Mouse (Mus musculus): ENCODE measurements at regions not wholly inside any gene's neighbourhood (a gene's known extent, or its start where the extent isn't known, plus 50 kb on each side); places are given as distances from the start of the nearest gene placed in this dataset.

DNA sequence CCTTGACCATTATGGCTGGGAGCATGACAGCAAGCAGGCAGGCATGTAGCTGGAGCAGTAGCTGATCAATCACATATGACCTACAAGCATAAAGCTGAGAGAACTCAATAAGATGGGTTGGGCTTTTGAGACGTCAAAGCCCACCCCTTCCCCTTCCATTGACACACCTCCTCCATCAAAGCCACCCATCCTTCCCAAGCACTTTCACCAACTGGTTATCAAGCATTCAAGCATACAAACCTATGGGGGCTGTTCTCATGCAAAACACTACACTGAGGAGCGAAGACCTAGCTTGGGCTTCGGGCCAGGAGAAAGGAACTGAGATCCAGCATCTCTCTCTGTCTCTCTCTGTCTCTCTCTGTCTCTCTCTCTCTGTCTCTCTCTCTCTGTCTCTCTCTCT lies 118.4 kb upstream of the Tle3 start:
- no peak overlapping the region for H3K27ac ChIP-seq (ENCODE audit: insufficient read depth, low read depth, low read length, poor library complexity, severe bottlenecking)
- DNase-seq (ENCODE audit: low read depth, low spot score), result no peak
- no peaks in the 10 kb centered on the region for H3K9me3 ChIP-seq (ENCODE audit: control insufficient read depth, insufficient read depth, low read depth, low read length)
- TF ChIP-seq MAFK (IDR thresholded peaks at IDR 0.05; ENCODE audit: insufficient read depth, low read depth, low read length), result no peak
- TF ChIP-seq CHD2 (IDR thresholded peaks at IDR 0.05; ENCODE audit: low read depth, low read length), result no peak
- TF ChIP-seq ZNF384 (IDR thresholded peaks at IDR 0.05; ENCODE audit: low read depth, low read length), result no peak
- TF ChIP-seq HCFC1 (IDR thresholded peaks at IDR 0.05; ENCODE audit: borderline replicate concordance, insufficient read depth, low read length), result no peak
- no peak for TF ChIP-seq ZC3H11A (IDR thresholded peaks at IDR 0.05; ENCODE audit: borderline replicate concordance, low read depth, low read length)
- peaks cover 2 to 4% of the 10 kb centered on the region in 2 experiments; a peak in 3 of 4 replicates for H3K4me1 ChIP-seq (ENCODE audit: control insufficient read depth in 2 of 2, insufficient read depth in 2 of 2, low read length in 2 of 2, poor library complexity in 1 of 2)
- no peaks in the 10 kb centered on the region for H3K36me3 ChIP-seq (ENCODE audit: control insufficient read depth, insufficient read depth, low read length, poor library complexity, severe bottlenecking)
- H3K9ac ChIP-seq (ENCODE audit: insufficient read depth, low read depth, low read length, poor library complexity, severe bottlenecking), result no peak overlapping the region
- no peak overlapping the region for H3K4me3 ChIP-seq (ENCODE audit: insufficient read depth in 1 of 2, low read depth in 1 of 2, low read length in 2 of 2, poor library complexity in 1 of 2, severe bottlenecking in 1 of 2)
- in situ Hi-C loops (cut with MboI; ENCODE audit: low sequenced_read_pairs in 2 of 2, unreplicated experiment in 2 of 2), result no loop called here

DNA sequence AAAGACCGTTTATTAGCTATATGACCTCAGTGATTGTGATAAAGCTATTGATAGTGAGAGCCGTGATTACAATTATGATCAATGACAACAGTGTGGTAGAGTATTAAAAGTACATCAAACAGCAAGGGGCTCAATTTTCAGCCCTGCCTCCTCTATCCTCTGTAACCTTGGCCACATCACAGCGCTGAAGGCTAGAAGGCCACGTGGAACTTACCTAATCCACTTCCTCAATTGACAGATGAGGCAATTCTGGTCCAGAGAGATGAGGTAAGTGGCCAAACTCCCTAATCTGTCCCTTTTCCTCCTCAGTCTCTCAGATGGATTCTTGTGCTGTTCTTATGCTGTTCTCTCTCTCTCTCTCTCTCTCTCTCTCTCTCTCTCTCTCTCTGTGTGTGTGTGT lies 114.7 kb upstream of the Tle3 start:
- DNase-seq (ENCODE audit: low read depth, low spot score), result no peak
- no peak for TF ChIP-seq ZNF384 (IDR thresholded peaks at IDR 0.05; ENCODE audit: low read depth, low read length)
- no peak for TF ChIP-seq ZC3H11A (IDR thresholded peaks at IDR 0.05; ENCODE audit: borderline replicate concordance, low read depth, low read length)
- no peak for TF ChIP-seq CHD2 (IDR thresholded peaks at IDR 0.05; ENCODE audit: low read depth, low read length)
- Histone ChIP-seq H3K36me3 (ENCODE audit: control insufficient read depth, insufficient read depth, low read length, poor library complexity, severe bottlenecking) (no peaks in the 10 kb centered on the region), H3K4me3 (ENCODE audit: insufficient read depth in 1 of 2, low read depth in 1 of 2, low read length in 2 of 2, poor library complexity in 1 of 2, severe bottlenecking in 1 of 2) (no peak overlapping the region), H3K27ac (ENCODE audit: insufficient read depth, low read depth, low read length, poor library complexity, severe bottlenecking) (no peak overlapping the region), H3K9me3 (ENCODE audit: control insufficient read depth, insufficient read depth, low read depth, low read length) (no peaks in the 10 kb centered on the region), H3K9ac (ENCODE audit: insufficient read depth, low read depth, low read length, poor library complexity, severe bottlenecking) (no peak overlapping the region), H3K4me1 (ENCODE audit: control insufficient read depth in 2 of 2, insufficient read depth in 2 of 2, low read length in 2 of 2, poor library complexity in 1 of 2) (peaks cover 2 to 26% of the 10 kb centered on the region in 2 experiments)
- in situ Hi-C loops (cut with MboI; ENCODE audit: low sequenced_read_pairs in 2 of 2, unreplicated experiment in 2 of 2), result no loop called here

DNA sequence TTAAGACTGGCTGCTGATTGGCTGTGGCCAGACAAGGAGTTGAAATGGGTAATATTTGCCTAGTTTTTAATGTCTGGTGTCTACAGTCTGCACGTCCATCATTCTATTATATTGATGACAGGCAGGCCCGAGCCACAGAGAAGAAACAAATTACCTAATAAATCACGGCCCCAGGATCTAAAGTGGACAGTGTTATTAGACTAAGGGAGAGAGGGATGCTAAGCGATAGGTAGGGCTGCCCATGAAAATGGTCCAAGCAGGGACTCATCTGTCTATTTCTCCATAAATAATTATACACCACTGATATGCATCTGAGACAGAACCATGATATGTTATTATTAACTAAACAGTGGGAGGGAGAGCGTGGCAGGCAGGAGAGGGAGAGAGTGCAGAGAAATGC lies 114.1 kb upstream of the Tle3 start:
- Histone ChIP-seq H3K4me1 (ENCODE audit: control insufficient read depth in 2 of 2, insufficient read depth in 2 of 2, low read length in 2 of 2, poor library complexity in 1 of 2) (peaks cover 2 to 26% of the 10 kb centered on the region in 2 experiments), H3K27ac (ENCODE audit: insufficient read depth, low read depth, low read length, poor library complexity, severe bottlenecking) (no peak overlapping the region), H3K9ac (ENCODE audit: insufficient read depth, low read depth, low read length, poor library complexity, severe bottlenecking) (no peak overlapping the region), H3K4me3 (ENCODE audit: insufficient read depth in 1 of 2, low read depth in 1 of 2, low read length in 2 of 2, poor library complexity in 1 of 2, severe bottlenecking in 1 of 2) (no peak overlapping the region), H3K36me3 (ENCODE audit: control insufficient read depth, insufficient read depth, low read length, poor library complexity, severe bottlenecking) (no peaks in the 10 kb centered on the region), H3K9me3 (ENCODE audit: control insufficient read depth, insufficient read depth, low read depth, low read length) (no peaks in the 10 kb centered on the region)
- no peak for DNase-seq (ENCODE audit: low read depth, low spot score)
- in situ Hi-C loops (cut with MboI; ENCODE audit: low sequenced_read_pairs in 2 of 2, unreplicated experiment in 2 of 2), result no loop called here
- TF ChIP-seq ZNF384 (IDR thresholded peaks at IDR 0.05; ENCODE audit: low read depth, low read length), result no peak
- TF ChIP-seq MAFK (IDR thresholded peaks at IDR 0.05; ENCODE audit: insufficient read depth, low read depth, low read length), result no peak
- TF ChIP-seq ZC3H11A (IDR thresholded peaks at IDR 0.05; ENCODE audit: borderline replicate concordance, low read depth, low read length), result no peak
- TF ChIP-seq HCFC1 (IDR thresholded peaks at IDR 0.05; ENCODE audit: borderline replicate concordance, insufficient read depth, low read length), result no peak
- no peak for TF ChIP-seq CHD2 (IDR thresholded peaks at IDR 0.05; ENCODE audit: low read depth, low read length)

DNA sequence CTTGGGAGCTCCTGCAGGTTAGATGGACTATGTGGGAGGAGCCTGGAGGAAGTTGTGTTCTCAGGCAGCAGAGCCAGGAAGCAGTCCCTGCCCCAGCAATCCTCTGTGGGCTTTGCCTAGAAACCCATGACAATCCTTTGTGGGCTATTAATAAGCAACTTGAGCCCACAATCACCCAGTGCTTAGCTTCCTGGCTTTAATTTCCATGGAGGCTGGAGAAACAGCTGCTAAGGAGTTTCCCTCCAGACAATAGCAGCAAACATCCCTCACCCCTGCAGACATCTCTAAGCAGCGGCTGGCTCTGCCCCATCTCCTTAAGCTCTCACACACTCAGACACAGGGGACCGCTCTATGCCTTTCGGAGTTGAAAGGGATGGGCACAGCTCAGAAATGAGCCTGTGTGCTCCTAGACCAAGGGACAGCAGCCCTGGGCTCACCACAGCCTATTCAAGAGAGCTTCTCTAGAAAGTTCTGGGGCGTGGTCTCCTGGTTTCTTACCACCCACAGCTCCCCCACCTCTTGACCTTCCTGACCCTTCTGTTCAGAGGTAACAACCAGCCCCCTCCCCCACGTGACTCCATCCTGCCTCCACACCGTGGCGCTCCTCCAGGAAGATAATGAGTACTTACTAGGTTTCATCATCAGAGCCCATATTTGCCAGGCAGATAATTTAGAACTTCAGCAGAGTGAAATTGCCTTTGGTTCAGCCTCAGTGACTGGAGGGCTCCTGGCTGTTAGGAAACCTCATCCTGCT lies 112.6 kb upstream of the Tle3 start:
- H3K36me3 ChIP-seq (ENCODE audit: control insufficient read depth, insufficient read depth, low read length, poor library complexity, severe bottlenecking), result no peaks in the 10 kb centered on the region
- H3K4me1 ChIP-seq (ENCODE audit: control insufficient read depth in 2 of 2, insufficient read depth in 2 of 2, low read length in 2 of 2, poor library complexity in 1 of 2), result peaks cover 2 to 26% of the 10 kb centered on the region in 2 experiments
- in situ Hi-C loops (cut with MboI; ENCODE audit: low sequenced_read_pairs in 2 of 2, unreplicated experiment in 2 of 2), result no loop called here
- H3K27ac ChIP-seq (ENCODE audit: insufficient read depth, low read depth, low read length, poor library complexity, severe bottlenecking), result peak overlapping the region; percentile 57; the same call in 1 of the 2 replicates
- no peak for TF ChIP-seq HCFC1 (IDR thresholded peaks at IDR 0.05; ENCODE audit: borderline replicate concordance, insufficient read depth, low read length)
- TF ChIP-seq MAFK (IDR thresholded peaks at IDR 0.05; ENCODE audit: insufficient read depth, low read depth, low read length), result no peak
- TF ChIP-seq ZNF384 (IDR thresholded peaks at IDR 0.05; ENCODE audit: low read depth, low read length), result no peak
- no peak for TF ChIP-seq ZC3H11A (IDR thresholded peaks at IDR 0.05; ENCODE audit: borderline replicate concordance, low read depth, low read length)
- no peak for TF ChIP-seq CHD2 (IDR thresholded peaks at IDR 0.05; ENCODE audit: low read depth, low read length)
- peak; percentile 66 for DNase-seq (ENCODE audit: low read depth, low spot score)
- H3K9ac ChIP-seq (ENCODE audit: insufficient read depth, low read depth, low read length, poor library complexity, severe bottlenecking), result no peak overlapping the region; the same call in 1 of the 2 replicates
- H3K9me3 ChIP-seq (ENCODE audit: control insufficient read depth, insufficient read depth, low read depth, low read length), result no peaks in the 10 kb centered on the region
- H3K4me3 ChIP-seq (ENCODE audit: insufficient read depth in 1 of 2, low read depth in 1 of 2, low read length in 2 of 2, poor library complexity in 1 of 2, severe bottlenecking in 1 of 2), result no peak overlapping the region

Measured in ES-E14 (cell line).